Mouse (Mus musculus): ENCODE measurements around the gene Nomo1. TPM values are rescaled to one million over a fixed set of nuclear protein-coding genes. Genes with fewer than 3 reads are reported as not detected.
A peak's percentile ranks its signal among the peaks of the same experiment; 100 is the strongest.

Nomo1 gene
- 53.2 and 72.1 TPM in 2 replicates for total RNA-seq (2017)

GRCm38 (mm10) chr7:46033109-46033869, at the start of gene Nomo1:
TSS of gene Nomo1 (plus strand) at chr7:46033698.
- ATAC-seq (replicated peaks; ENCODE audit: low read depth, poor library complexity, severe bottlenecking): peak; percentile 82

GRCm38 (mm10) chr7:45986893-45987292, 46.6 kb upstream of the Nomo1 start:
- ATAC-seq (replicated peaks; ENCODE audit: low read depth, poor library complexity, severe bottlenecking): no peak

- no peak for ATAC-seq (replicated peaks; ENCODE audit: low read depth, poor library complexity, severe bottlenecking)
These were observed 45.2 kb upstream of the Nomo1 start for GRCm38 (mm10) chr7:45988344-45988743.

GRCm38 (mm10) chr7:45992470-45992869, 41.0 kb upstream of the Nomo1 start:
- ATAC-seq (replicated peaks; ENCODE audit: low read depth, poor library complexity, severe bottlenecking): no peak

- ATAC-seq (replicated peaks; ENCODE audit: low read depth, poor library complexity, severe bottlenecking): no peak
These were observed 32.9 kb upstream of the Nomo1 start for GRCm38 (mm10) chr7:46000577-46000976.

- ATAC-seq (replicated peaks; ENCODE audit: low read depth, poor library complexity, severe bottlenecking): 0 out of 2 replicates have a peak, but pooled peaks have one; percentile 32
These were observed 30.8 kb upstream of the Nomo1 start for GRCm38 (mm10) chr7:46002748-46003147.

- ATAC-seq (replicated peaks; ENCODE audit: low read depth, poor library complexity, severe bottlenecking): peak; percentile 87
These were observed 23.9 kb upstream of the Nomo1 start for GRCm38 (mm10) chr7:46009578-46009977.

- no peak for ATAC-seq (replicated peaks; ENCODE audit: low read depth, poor library complexity, severe bottlenecking)
These were observed 21.4 kb upstream of the Nomo1 start for GRCm38 (mm10) chr7:46012121-46012520.

- ATAC-seq (replicated peaks; ENCODE audit: low read depth, poor library complexity, severe bottlenecking): no peak
These were observed 20.1 kb upstream of the Nomo1 start for GRCm38 (mm10) chr7:46013266-46014010.

GRCm38 (mm10) chr7:46019594-46019993, 13.9 kb upstream of the Nomo1 start:
- ATAC-seq (replicated peaks; ENCODE audit: low read depth, poor library complexity, severe bottlenecking): no peak

- no peak for ATAC-seq (replicated peaks; ENCODE audit: low read depth, poor library complexity, severe bottlenecking)
These were observed 11.5 kb upstream of the Nomo1 start for GRCm38 (mm10) chr7:46021951-46022350.

- ATAC-seq (replicated peaks; ENCODE audit: low read depth, poor library complexity, severe bottlenecking): no peak
These were observed 8.1 kb upstream of the Nomo1 start for GRCm38 (mm10) chr7:46025436-46025835.

GRCm38 (mm10) chr7:46028681-46029080, 4.8 kb upstream of the Nomo1 start:
- no peak for ATAC-seq (replicated peaks; ENCODE audit: low read depth, poor library complexity, severe bottlenecking)

GRCm38 (mm10) chr7:46029299-46030144, 4.0 kb upstream of the Nomo1 start:
- no peak for ATAC-seq (replicated peaks; ENCODE audit: low read depth, poor library complexity, severe bottlenecking)

GRCm38 (mm10) chr7:46030145-46030488, 3.4 kb upstream of the Nomo1 start, which contains the start of gene Abcc6:
TSS of gene Abcc6 (minus strand) at chr7:46030302.
- ATAC-seq (replicated peaks; ENCODE audit: low read depth, poor library complexity, severe bottlenecking): no peak

GRCm38 (mm10) chr7:46031075-46031474, 2.4 kb upstream of the Nomo1 start:
- no peak for ATAC-seq (replicated peaks; ENCODE audit: low read depth, poor library complexity, severe bottlenecking)

- no peak for ATAC-seq (replicated peaks; ENCODE audit: low read depth, poor library complexity, severe bottlenecking)
These were observed 406 bp downstream of the Nomo1 start for GRCm38 (mm10) chr7:46033870-46034337.

GRCm38 (mm10) chr7:46034991-46035390, 1.5 kb downstream of the Nomo1 start:
- no peak for ATAC-seq (replicated peaks; ENCODE audit: low read depth, poor library complexity, severe bottlenecking)

GRCm38 (mm10) chr7:46035468-46035867, 2.0 kb downstream of the Nomo1 start:
- ATAC-seq (replicated peaks; ENCODE audit: low read depth, poor library complexity, severe bottlenecking): peak; percentile 42

- no peak for ATAC-seq (replicated peaks; ENCODE audit: low read depth, poor library complexity, severe bottlenecking)
These were observed 3.9 kb downstream of the Nomo1 start for GRCm38 (mm10) chr7:46037433-46037832.

All from common myeloid progenitor, adult 5-6 weeks (primary cell).